Mouse (Mus musculus) olfactory bulb, adult 2 months (tissue): ENCODE measurements at regions not wholly inside any gene's neighbourhood (a gene's known extent, or its start where the extent isn't known, plus 50 kb on each side); places are given as distances from the start of the nearest gene placed in this dataset.

Source experiments
- CTCF ChIP-seq: fragments of 200-500 bp; IDR thresholded peaks from 2 replicates; pipeline ENCODE4 v1.5.1; 2012; ENCODE audit warnings: low read depth, mild to moderate bottlenecking, low read length, moderate library complexity; ENCODE audit not compliant: insufficient read depth
- POLR2A ChIP-seq: fragments of 200-500 bp; IDR thresholded peaks from 2 replicates; pipeline ENCODE4 v1.6.1; 2012; ENCODE audit warnings: mild to moderate bottlenecking, low read depth, low read length, moderate library complexity; ENCODE audit not compliant: insufficient read depth

- TF ChIP-seq CTCF: no peak
- TF ChIP-seq POLR2A: no peak
Observed at GRCm38 (mm10) chr16:50533881-50534280, 57.1 kb downstream of the Ccdc54 start.
